Comparison of ENCODE assay signal across 1 mouse cellular context in the genomic region with DNA sequence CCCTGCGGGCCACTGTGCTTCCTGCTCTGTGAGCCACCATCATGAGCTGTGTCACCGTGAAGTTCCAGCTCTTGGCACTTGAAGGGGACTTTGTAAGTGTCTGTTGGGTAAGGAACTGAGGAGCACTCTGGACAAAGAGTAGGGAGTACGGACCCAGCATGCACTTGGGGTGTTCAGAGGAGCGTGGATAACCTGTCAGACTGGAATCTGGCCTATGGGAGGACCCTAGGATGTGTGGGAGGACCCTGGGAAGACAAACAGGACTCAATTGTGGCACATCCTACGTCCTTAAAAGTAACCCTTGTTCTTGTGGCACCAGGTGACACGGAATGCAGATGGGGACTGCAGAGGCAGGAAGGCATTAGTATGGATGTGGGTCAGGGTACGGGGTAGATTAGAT.
TF ChIP-seq lines count a peak whose summit lies in the region.

No protein-coding gene starts in this region.

TF ChIP-seq in ES-E14, 5 proteins besides CTCF, POLR2A, EP300 and RAD21 (continued from another document):
- TF ChIP-seq ZNF384 (IDR thresholded peaks at IDR 0.05; ENCODE audit: low read depth, low read length): no peak
